Mouse (Mus musculus): ENCODE results near the gene Coro1b. TPM values are rescaled to one million over a fixed set of nuclear protein-coding genes. Genes with fewer than 3 reads are reported as not detected.

Gene Coro1b
- polyA plus RNA-seq, 1 experiment = 260 TPM

GRCm38 (mm10) chr19:4164100-4164499, 15.7 kb downstream of the Coro1b start:
- WGBS = 84% methylated on average over 3 of the region's 3 CpGs
- peaks cover 4% of the 10 kb centered on the region; the same call in 1 of the 2 replicates for H3K4me1 ChIP-seq (ENCODE audit: control insufficient read depth, insufficient read depth, low read length)

GRCm38 (mm10) chr19:4164721-4165120, 16.3 kb downstream of the Coro1b start:
- TF ChIP-seq CTCF (IDR thresholded peaks at IDR 0.05; ENCODE audit: insufficient read depth, low read length) = no peak
- TF ChIP-seq POLR2A (IDR thresholded peaks at IDR 0.05; ENCODE audit: borderline replicate concordance, extremely low read depth, low read depth, low read length) = no peak
- Histone ChIP-seq H3K4me1 (ENCODE audit: control insufficient read depth, insufficient read depth, low read length) (peaks cover 5% of the 10 kb centered on the region; the same call in 1 of the 2 replicates), H3K4me3 (replicated peaks; ENCODE audit: extremely low read depth, low read depth, low read length) (no peak overlapping the region)
- no peak for DNase-seq
- WGBS = 82% methylated on average over 2 of the region's 2 CpGs

More at GRCm38 (mm10) chr19:4164100-4164499, 15.7 kb downstream of the Coro1b start:
- no peak overlapping the region for H3K4me3 ChIP-seq (replicated peaks; ENCODE audit: extremely low read depth, low read depth, low read length)
- no peak for TF ChIP-seq POLR2A (IDR thresholded peaks at IDR 0.05; ENCODE audit: borderline replicate concordance, extremely low read depth, low read depth, low read length)
- no peak for TF ChIP-seq CTCF (IDR thresholded peaks at IDR 0.05; ENCODE audit: insufficient read depth, low read length)
- no peak for DNase-seq

GRCm38 (mm10) chr19:4166678-4167476, 18.5 kb downstream of the Coro1b start:
- TF ChIP-seq CTCF (IDR thresholded peaks at IDR 0.05; ENCODE audit: insufficient read depth, low read length) = no peak
- no peak for DNase-seq
- H3K4me1 ChIP-seq (ENCODE audit: control insufficient read depth, insufficient read depth, low read length) = peaks cover 9% of the 10 kb centered on the region
- no peak overlapping the region for H3K4me3 ChIP-seq (replicated peaks; ENCODE audit: extremely low read depth, low read depth, low read length)
- 68% methylated on average over 9 of the region's 9 CpGs for WGBS

- peak overlapping the region; percentile 63 for H3K4me3 ChIP-seq (replicated peaks; ENCODE audit: extremely low read depth, low read depth, low read length)
- peaks cover 5% of the 10 kb centered on the region for H3K4me1 ChIP-seq (ENCODE audit: control insufficient read depth, insufficient read depth, low read length)
- TF ChIP-seq CTCF (IDR thresholded peaks at IDR 0.05; ENCODE audit: insufficient read depth, low read length) (peak; percentile 61), POLR2A (IDR thresholded peaks at IDR 0.05; ENCODE audit: borderline replicate concordance, extremely low read depth, low read depth, low read length) (peak; percentile 96)
- DNase-seq = peak; percentile 99
- WGBS = under 1% methylated on average over 43 of the region's 43 CpGs
These were observed 21.0 kb downstream of the Coro1b start for GRCm38 (mm10) chr19:4169378-4169784.

GRCm38 (mm10) chr19:4169810-4170209, 21.4 kb downstream of the Coro1b start:
- WGBS = 3% methylated on average over 27 of the region's 27 CpGs
- Histone ChIP-seq H3K4me1 (ENCODE audit: control insufficient read depth, insufficient read depth, low read length) (peaks cover 5% of the 10 kb centered on the region), H3K4me3 (replicated peaks; ENCODE audit: extremely low read depth, low read depth, low read length) (peak overlapping the region; percentile 63)
- DNase-seq = no peak
- TF ChIP-seq CTCF (IDR thresholded peaks at IDR 0.05; ENCODE audit: insufficient read depth, low read length) = no peak
- TF ChIP-seq POLR2A (IDR thresholded peaks at IDR 0.05; ENCODE audit: borderline replicate concordance, extremely low read depth, low read depth, low read length) = no peak

- TF ChIP-seq CTCF (IDR thresholded peaks at IDR 0.05; ENCODE audit: insufficient read depth, low read length) (no peak), POLR2A (IDR thresholded peaks at IDR 0.05; ENCODE audit: borderline replicate concordance, extremely low read depth, low read depth, low read length) (no peak)
- WGBS = 92% methylated on average over 10 of the region's 10 CpGs
- Histone ChIP-seq H3K4me3 (replicated peaks; ENCODE audit: extremely low read depth, low read depth, low read length) (no peak overlapping the region), H3K4me1 (ENCODE audit: control insufficient read depth, insufficient read depth, low read length) (peaks cover 5% of the 10 kb centered on the region)
- DNase-seq = no peak
These were observed 22.4 kb downstream of the Coro1b start for GRCm38 (mm10) chr19:4170723-4171392.

- no peak for DNase-seq
- Histone ChIP-seq H3K4me1 (ENCODE audit: control insufficient read depth, insufficient read depth, low read length) (peaks cover 5% of the 10 kb centered on the region), H3K4me3 (replicated peaks; ENCODE audit: extremely low read depth, low read depth, low read length) (no peak overlapping the region)
- WGBS = 41% methylated on average over 13 of the region's 13 CpGs
- TF ChIP-seq POLR2A (IDR thresholded peaks at IDR 0.05; ENCODE audit: borderline replicate concordance, extremely low read depth, low read depth, low read length) (no peak), CTCF (IDR thresholded peaks at IDR 0.05; ENCODE audit: insufficient read depth, low read length) (no peak)
These were observed 23.2 kb downstream of the Coro1b start for GRCm38 (mm10) chr19:4171393-4172290.

- Histone ChIP-seq H3K4me3 (replicated peaks; ENCODE audit: extremely low read depth, low read depth, low read length) (no peak overlapping the region), H3K4me1 (ENCODE audit: control insufficient read depth, insufficient read depth, low read length) (peaks cover 5% of the 10 kb centered on the region)
- no peak for DNase-seq
- 79% methylated on average over 11 of the region's 11 CpGs for WGBS
- no peak for TF ChIP-seq POLR2A (IDR thresholded peaks at IDR 0.05; ENCODE audit: borderline replicate concordance, extremely low read depth, low read depth, low read length)
- TF ChIP-seq CTCF (IDR thresholded peaks at IDR 0.05; ENCODE audit: insufficient read depth, low read length) = no peak
These were observed 24.5 kb downstream of the Coro1b start for GRCm38 (mm10) chr19:4172925-4173324.

- no peak for DNase-seq
- 24% methylated on average over 11 of the region's 11 CpGs for WGBS
- TF ChIP-seq POLR2A (IDR thresholded peaks at IDR 0.05; ENCODE audit: borderline replicate concordance, extremely low read depth, low read depth, low read length) = no peak
- no peak for TF ChIP-seq CTCF (IDR thresholded peaks at IDR 0.05; ENCODE audit: insufficient read depth, low read length)
- no peak within 1 kb of the TSS for H3K4me3 ChIP-seq (replicated peaks; ENCODE audit: extremely low read depth, low read depth, low read length)
- H3K4me1 ChIP-seq (ENCODE audit: control insufficient read depth, insufficient read depth, low read length) = no peaks in the 10 kb centered on the region; the same call in 1 of the 2 replicates
These were observed 27.0 kb downstream of the Coro1b start, which contains the start of gene Carns1 for GRCm38 (mm10) chr19:4175368-4175947. Gene Carns1 (minus strand): TSS chr19:4175479.

Data from lung, adult 2 months (tissue).